Mouse (Mus musculus) kidney, adult 8-10 months (tissue): ENCODE measurements at regions not wholly inside any gene's neighbourhood (a gene's known extent, or its start where the extent isn't known, plus 50 kb on each side); places are given as distances from the start of the nearest gene placed in this dataset.
A peak's percentile ranks its signal among the peaks of the same experiment; 100 is the strongest.

Source experiments
- DNase-seq, 2 experiments: peaks; one replicate each; pipeline ENCODE4 v3.0.0; 2022

- DNase-seq: no peak
Observed at GRCm38 (mm10) chr4:75730798-75731400, 452.8 kb upstream of the Dmac1 start.

- no peak for DNase-seq
Observed at GRCm38 (mm10) chr4:75714652-75715051, 436.5 kb upstream of the Dmac1 start.

GRCm38 (mm10) chr4:75713960-75714359 lies 435.9 kb upstream of the Dmac1 start:
- DNase-seq: peak in 1 of 2 experiments; percentile 2

GRCm38 (mm10) chr4:75700780-75701378 lies 422.8 kb upstream of the Dmac1 start:
- DNase-seq: no peak

- DNase-seq: no peak
Observed at GRCm38 (mm10) chr4:75676590-75677174, 398.6 kb upstream of the Dmac1 start.

GRCm38 (mm10) chr4:75641046-75641445 lies 362.9 kb upstream of the Dmac1 start:
- no peak for DNase-seq

GRCm38 (mm10) chr4:75636627-75637026 lies 358.5 kb upstream of the Dmac1 start:
- DNase-seq: no peak

GRCm38 (mm10) chr4:75589901-75590300 lies 311.8 kb upstream of the Dmac1 start:
- no peak for DNase-seq

GRCm38 (mm10) chr4:75588095-75588875 lies 310.2 kb upstream of the Dmac1 start:
- DNase-seq: no peak

- DNase-seq: no peak
Observed at GRCm38 (mm10) chr4:75579865-75580264, 301.8 kb upstream of the Dmac1 start.

- no peak for DNase-seq
Observed at GRCm38 (mm10) chr4:75572603-75573002, 294.5 kb upstream of the Dmac1 start.

GRCm38 (mm10) chr4:75567630-75568029 lies 289.5 kb upstream of the Dmac1 start:
- DNase-seq: no peak

GRCm38 (mm10) chr4:75562480-75562879 lies 284.4 kb upstream of the Dmac1 start:
- no peak for DNase-seq

- no peak for DNase-seq
Observed at GRCm38 (mm10) chr4:75561792-75562191, 283.7 kb upstream of the Dmac1 start.

- DNase-seq: no peak
Observed at GRCm38 (mm10) chr4:75537787-75538186, 259.7 kb upstream of the Dmac1 start.

GRCm38 (mm10) chr4:75535067-75535466 lies 257.0 kb upstream of the Dmac1 start:
- no peak for DNase-seq

- DNase-seq: no peak
Observed at GRCm38 (mm10) chr4:75529607-75530006, 251.5 kb upstream of the Dmac1 start.

GRCm38 (mm10) chr4:75517459-75518158 lies 239.5 kb upstream of the Dmac1 start:
- no peak for DNase-seq
